Mouse (Mus musculus): ENCODE data around the gene Elp5.

DNA sequence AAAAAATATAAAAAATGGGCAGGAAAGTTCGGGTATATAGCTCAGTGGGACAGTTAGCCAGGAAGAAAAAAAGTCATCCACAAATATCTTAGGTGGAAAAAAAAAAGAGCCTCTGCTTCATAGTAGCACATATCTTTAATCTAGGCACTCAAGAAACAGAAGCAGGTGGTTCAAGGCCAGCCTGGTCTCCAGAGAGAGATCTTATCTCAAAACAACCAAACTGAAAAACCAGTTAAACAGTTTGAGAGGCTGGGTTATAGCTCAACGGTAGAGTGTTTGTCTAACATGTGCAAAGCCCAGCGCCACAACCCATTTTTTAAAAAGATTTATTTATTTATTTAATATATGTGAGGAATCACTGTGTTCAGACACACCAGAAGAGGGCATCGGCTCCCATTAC lies 49.3 kb downstream of the Elp5 start:
- TF ChIP-seq FLI1 (IDR thresholded peaks at IDR 0.05; ENCODE audit: low read length) (no peak), GATA1 (IDR thresholded peaks at IDR 0.05; ENCODE audit: borderline replicate concordance, low read length) (no peak)
